In genomic region chr17:28246640-28247039, GRCm38 (mm10) we compare ENCODE assay signal across 13 mouse cellular contexts. TPM values are rescaled to one million over a fixed set of nuclear protein-coding genes. Genes with fewer than 3 reads are reported as not detected.
DNase-seq lines count a peak whose midpoint lies in the region; ATAC-seq and TF ChIP-seq lines count a peak whose summit lies in the region.
"Had no signal": no experiment of that assay in that cellular context is flagged by ENCODE, and none has a peak within 500 bp of the region (broad histone marks: within the 10 kb centered on the region; RNA-seq: fewer than 3 reads in every experiment).

No protein-coding gene starts in this region.

- H3K36me3 ChIP-seq in megakaryocyte, embryonic 14.5 days (replicated peaks; ENCODE audit: low read length), result peaks cover 90% of the 10 kb centered on the region

- no peak for TF ChIP-seq CTCF in layer of hippocampus, adult 2 months (conservative IDR thresholded peaks at IDR 0.05)

- no peak for DNase-seq in layer of hippocampus, adult 2 months (ENCODE audit: low spot score in 2 of 2)
- no peak for DNase-seq in layer of hippocampus, adult 9-10 months (ENCODE audit: low spot score)
- DNase-seq in left cerebral cortex, adult 11 months (ENCODE audit: low spot score), result no peak
- no peak for DNase-seq in spleen, postnatal 4 days (ENCODE audit: low spot score in 2 of 2)
- DNase-seq: forebrain, postnatal 0 days; layer of hippocampus, postnatal 36 days; lung, postnatal 4 days; right cerebral cortex, postnatal 14 days had no signal

- 0 out of 2 replicates have a peak, but pooled peaks have one; percentile 20 for ATAC-seq in common myeloid progenitor, adult 5-6 weeks (replicated peaks; ENCODE audit: low read depth, poor library complexity, severe bottlenecking)
- ATAC-seq in granulocyte monocyte progenitor cell, adult 5-6 weeks (replicated peaks; ENCODE audit: poor library complexity, severe bottlenecking), result peak; percentile 50
- ATAC-seq: activated CD4-positive, CD25-positive, alpha-beta regulatory T cell, adult 4 months; forebrain, postnatal 0 days had no signal

- peak overlapping the region; percentile 39; the same call in 1 of the 2 replicates for H3K27ac ChIP-seq in layer of hippocampus, adult 2 months

- peaks cover 100% of the 10 kb centered on the region for H3K4me1 ChIP-seq in megakaryocyte, embryonic 14.5 days

- no peaks in the 10 kb centered on the region for H3K27me3 ChIP-seq in megakaryocyte, embryonic 14.5 days (replicated peaks)
- H3K27me3 ChIP-seq: heart, embryonic 12.5 days had no signal

- H3K4me3 ChIP-seq in layer of hippocampus, adult 2 months, result no peak overlapping the region
- H3K4me3 ChIP-seq in megakaryocyte, embryonic 14.5 days (replicated peaks), result peak overlapping the region; percentile 90
- H3K4me3 ChIP-seq: heart, embryonic 12.5 days had no signal

- H3K9me3 ChIP-seq in megakaryocyte, embryonic 14.5 days, result no peaks in the 10 kb centered on the region
- H3K9me3 ChIP-seq: heart, embryonic 12.5 days had no signal

RNA-seq across cellular contexts. Expression of gene Ppard, which starts 14.1 kb away (rescaled TPM):
- 10 to 100 TPM; 22.1 to 23.0 TPM for total RNA-seq in layer of hippocampus, adult 2 months (2021)
- total RNA-seq in common myeloid progenitor, adult 5-6 weeks (2017), result 2.1 and 3.1 TPM in 2 replicates
- total RNA-seq in granulocyte monocyte progenitor cell, adult 5-6 weeks (2014; fragmentation: Nextera tagmentation), result 8.4 and 8.8 TPM in 2 replicates
- 0.34 and 5.6 TPM in 2 replicates for total RNA-seq in granulocyte monocyte progenitor cell, adult 5-6 weeks (2017)
- polyA plus RNA-seq in megakaryocyte, embryonic 14.5 days (2012; ENCODE audit: insufficient read depth, low replicate concordance), result 132 and 226 TPM in 2 replicates

RNA-seq across cellular contexts. Expression of gene Def6, which starts 39.1 kb away (rescaled TPM):
- total RNA-seq in layer of hippocampus, adult 2 months (2021), result 1 to 10 TPM; 2.4 to 2.6 TPM
- 103 and 128 TPM in 2 replicates for total RNA-seq in common myeloid progenitor, adult 5-6 weeks (2017)
- 57.9 and 67.3 TPM in 2 replicates for total RNA-seq in granulocyte monocyte progenitor cell, adult 5-6 weeks (2014; fragmentation: Nextera tagmentation)
- total RNA-seq in granulocyte monocyte progenitor cell, adult 5-6 weeks (2017), result 108 and 142 TPM in 2 replicates
- polyA plus RNA-seq in megakaryocyte, embryonic 14.5 days (2012; ENCODE audit: insufficient read depth, low replicate concordance), result 90.3 and 202 TPM in 2 replicates

Comparison
In these comparisons a context has a peak if more than half of its experiments do, and no peak if none do; other contexts are left out.
1. RNA of gene Def6, which starts 39.1 kb away (total RNA-seq): 57.9 to 142 TPM in granulocyte monocyte progenitor cell, adult 5-6 weeks and 103 to 128 TPM in common myeloid progenitor, adult 5-6 weeks; 2.4 to 2.6 TPM in layer of hippocampus, adult 2 months; every median in the first group is over 10 times any median in the second.